Mouse (Mus musculus) heart, postnatal 4 days (tissue): ENCODE results near the gene Rnf10. TPM values are rescaled to one million over a fixed set of nuclear protein-coding genes. Genes with fewer than 3 reads are reported as not detected.

Source experiments
- DNase-seq: peaks from one replicate; pipeline ENCODE4 v3.0.0; 2021
- total RNA-seq, 2 experiments: library from RNA; stranded (reverse); gene quantifications; 2 replicates each; pipeline ENCODE4 v1.2.3; 2021

The Rnf10 gene
- total RNA-seq, 2 experiments from 2014 or later, result 277 to 284 TPM

GRCm38 (mm10) chr5:115235323-115235771 is 37.4 kb downstream of the Rnf10 start:
- peak; percentile 70 for DNase-seq

GRCm38 (mm10) chr5:115234519-115234918 is 38.2 kb downstream of the Rnf10 start:
- DNase-seq, result no peak

- no peak for DNase-seq
These were observed 39.5 kb downstream of the Rnf10 start for GRCm38 (mm10) chr5:115233031-115233780.

GRCm38 (mm10) chr5:115232516-115232915 is 40.2 kb downstream of the Rnf10 start:
- no peak for DNase-seq

GRCm38 (mm10) chr5:115231552-115232120 is 41.1 kb downstream of the Rnf10 start:
- DNase-seq, result no peak

- DNase-seq, result peak; percentile 43
These were observed 41.7 kb downstream of the Rnf10 start for GRCm38 (mm10) chr5:115230830-115231551.

- DNase-seq, result no peak
These were observed 50.2 kb downstream of the Rnf10 start for GRCm38 (mm10) chr5:115222485-115222884.

GRCm38 (mm10) chr5:115220931-115221640 is 51.6 kb downstream of the Rnf10 start:
- no peak for DNase-seq

GRCm38 (mm10) chr5:115217998-115218397 is 54.7 kb downstream of the Rnf10 start:
- no peak for DNase-seq

- no peak for DNase-seq
These were observed 57.2 kb downstream of the Rnf10 start for GRCm38 (mm10) chr5:115215273-115216185.

GRCm38 (mm10) chr5:115214864-115215263 is 57.8 kb downstream of the Rnf10 start:
- DNase-seq, result peak; percentile 41

- no peak for DNase-seq
These were observed 59.8 kb downstream of the Rnf10 start for GRCm38 (mm10) chr5:115212861-115213260.

- no peak for DNase-seq
These were observed 60.2 kb downstream of the Rnf10 start for GRCm38 (mm10) chr5:115212451-115212850.

- DNase-seq, result peak; percentile 36
These were observed 62.3 kb downstream of the Rnf10 start for GRCm38 (mm10) chr5:115210380-115210779.

GRCm38 (mm10) chr5:115208601-115209000 is 64.1 kb downstream of the Rnf10 start:
- DNase-seq, result no peak

GRCm38 (mm10) chr5:115207892-115208291 is 64.8 kb downstream of the Rnf10 start:
- DNase-seq, result no peak

- no peak for DNase-seq
These were observed 65.5 kb downstream of the Rnf10 start for GRCm38 (mm10) chr5:115207244-115207643.

GRCm38 (mm10) chr5:115204562-115205311 is 68.0 kb downstream of the Rnf10 start:
- DNase-seq, result peak; percentile 36

GRCm38 (mm10) chr5:115203735-115204561 is 68.8 kb downstream of the Rnf10 start:
- no peak for DNase-seq
